Mouse (Mus musculus): Measurements from ENCODE around the gene Ush2a. TPM values are rescaled to one million over a fixed set of nuclear protein-coding genes. Genes with fewer than 3 reads are reported as not detected.
A peak's percentile ranks its signal among the peaks of the same experiment; 100 is the strongest.

The Ush2a gene
- total RNA-seq, 4 experiments from 2014 or later = 0.14 to 0.61 (median 0.26) TPM

DNA sequence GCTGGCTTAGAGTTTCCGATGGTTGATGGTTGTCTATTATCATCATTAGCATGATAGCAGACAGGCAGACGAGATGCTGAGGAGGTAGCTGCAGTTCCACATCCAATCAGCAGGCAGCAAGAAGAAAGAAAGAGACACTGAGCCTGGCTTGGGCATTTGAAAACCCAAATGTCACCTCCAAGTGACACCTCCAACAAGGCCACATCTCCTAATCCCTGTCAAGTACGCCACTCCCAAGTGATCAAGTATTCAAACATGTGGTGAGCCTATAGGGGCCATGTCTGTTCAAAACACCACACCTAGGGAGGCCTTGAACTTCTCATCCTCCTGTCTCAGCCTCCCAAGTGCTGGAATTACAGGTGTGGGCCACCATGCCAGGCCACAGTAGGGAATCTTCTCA, 501.9 kb downstream of the Ush2a start:
- no peak for DNase-seq (ENCODE audit: low spot score in 2 of 2)

DNA sequence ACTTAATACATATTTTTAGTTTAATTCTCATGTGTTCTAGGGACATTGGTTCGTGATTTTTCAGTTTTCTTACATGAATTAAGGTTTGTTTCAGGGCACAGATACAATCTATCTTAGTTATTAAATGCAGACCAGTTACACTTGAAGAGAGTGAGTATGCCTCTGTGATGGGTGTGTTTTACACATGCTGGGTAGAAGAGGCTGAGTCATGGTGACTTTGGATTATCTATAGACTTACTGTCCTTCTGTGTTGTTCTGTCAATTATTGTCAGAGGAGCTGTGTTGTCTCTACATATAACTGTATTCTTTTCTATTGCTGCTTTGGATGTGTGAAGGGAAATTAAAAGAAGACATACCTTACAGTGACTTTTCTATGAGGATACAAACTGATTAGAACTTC, 509.0 kb downstream of the Ush2a start:
- no peak for DNase-seq (ENCODE audit: low spot score in 2 of 2)

DNA sequence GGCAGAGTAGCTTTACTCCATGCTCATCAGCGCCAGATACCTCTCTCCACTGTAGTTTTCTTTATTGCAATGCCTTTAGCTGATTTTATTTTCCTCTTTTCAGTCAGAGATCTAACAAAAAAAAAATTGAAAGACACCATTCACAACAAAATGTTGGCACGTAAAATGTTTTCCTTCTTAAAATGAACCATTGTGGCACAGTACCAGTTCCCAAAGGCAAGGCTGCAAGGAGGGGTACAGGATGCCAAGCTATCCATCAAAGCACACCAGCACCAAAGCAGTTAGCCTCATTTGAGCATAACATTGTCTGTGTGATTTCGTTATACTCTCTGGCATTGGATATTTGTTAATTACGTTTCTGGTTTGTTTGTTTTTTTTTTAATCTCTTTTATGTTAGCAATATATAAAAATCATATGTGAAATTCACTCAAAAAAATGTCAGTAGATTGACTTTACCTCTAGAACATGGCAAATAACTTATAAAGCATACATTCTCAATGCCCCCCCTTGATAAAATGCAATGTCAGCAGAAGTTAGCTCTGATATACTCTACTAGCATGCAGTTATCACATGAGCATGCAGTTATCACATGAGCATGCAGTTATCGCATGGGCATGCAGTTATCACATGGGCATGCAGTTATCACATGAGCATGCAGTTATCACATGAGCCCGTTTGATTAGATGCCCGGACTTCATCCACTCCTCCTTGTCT, 510.9 kb downstream of the Ush2a start:
- DNase-seq (ENCODE audit: low spot score in 2 of 2) = no peak

DNA sequence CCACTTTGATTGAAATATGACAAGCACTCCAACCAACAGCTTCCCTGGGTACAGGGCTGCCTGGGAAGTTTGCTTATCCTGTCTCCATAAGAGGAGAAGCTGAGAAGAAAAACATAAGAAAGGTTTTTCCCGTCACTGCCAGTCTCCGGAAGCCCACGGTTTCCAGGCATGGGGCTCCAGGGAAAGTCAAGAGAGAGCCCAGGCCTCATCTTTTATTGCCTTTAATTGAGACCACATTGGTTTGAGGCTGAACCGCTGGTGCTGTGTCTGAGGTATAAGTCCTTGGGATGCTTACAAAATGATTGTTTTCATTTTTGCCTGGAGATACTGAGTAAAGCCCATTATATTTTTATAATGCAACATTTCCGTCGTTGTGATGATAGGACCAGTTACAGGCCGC, 511.8 kb downstream of the Ush2a start:
- DNase-seq (ENCODE audit: low spot score in 2 of 2) = no peak

DNA sequence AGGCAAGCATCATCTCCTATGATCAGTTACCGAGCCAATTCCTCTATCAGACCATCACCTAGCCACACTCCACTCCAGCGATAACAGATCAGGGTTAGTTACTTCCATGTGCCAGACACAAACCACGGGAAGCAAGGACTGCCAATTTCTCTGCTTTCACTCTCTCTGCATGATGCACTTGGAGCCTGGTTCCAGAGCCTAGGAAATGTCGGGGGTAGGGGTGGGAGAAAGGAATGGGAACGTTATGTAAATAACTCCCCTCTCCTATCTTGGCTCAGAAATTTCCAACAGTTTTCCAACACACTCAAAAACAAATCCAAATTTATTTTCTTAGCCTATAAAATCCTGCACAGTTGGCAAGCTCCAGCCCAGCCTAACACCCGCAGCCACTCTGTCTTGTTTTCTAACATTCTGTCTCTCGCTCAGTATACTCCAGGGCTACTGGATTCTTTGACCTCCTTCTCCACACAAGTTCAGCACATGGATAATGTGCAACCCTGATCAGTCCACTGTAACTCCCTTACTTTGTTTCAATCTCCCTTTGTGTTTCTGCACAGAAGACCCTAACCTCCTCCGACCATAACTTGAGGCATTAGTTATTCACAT, 515.8 kb downstream of the Ush2a start:
- DNase-seq (ENCODE audit: low spot score in 2 of 2) = no peak

DNA sequence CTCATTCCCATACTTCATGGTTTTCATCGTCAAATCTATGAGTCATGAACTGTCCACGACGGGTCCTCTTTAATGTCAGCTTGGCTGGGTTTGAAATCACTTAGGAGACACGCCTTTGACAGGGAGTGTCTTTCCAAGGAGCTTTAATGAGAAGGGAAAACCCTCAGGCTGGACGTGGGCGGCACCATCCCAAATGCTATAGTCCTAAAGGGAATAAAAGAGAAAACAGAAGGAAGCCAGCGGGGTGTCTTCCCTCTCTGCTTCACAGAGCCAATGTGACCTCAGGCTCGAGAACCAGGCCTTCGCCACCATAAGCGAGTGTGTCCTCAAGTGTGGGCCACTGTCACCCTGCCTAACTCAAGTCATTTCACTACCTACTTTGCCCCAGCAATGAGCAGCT, 523.2 kb downstream of the Ush2a start:
- DNase-seq (ENCODE audit: low spot score in 2 of 2) = no peak

DNA sequence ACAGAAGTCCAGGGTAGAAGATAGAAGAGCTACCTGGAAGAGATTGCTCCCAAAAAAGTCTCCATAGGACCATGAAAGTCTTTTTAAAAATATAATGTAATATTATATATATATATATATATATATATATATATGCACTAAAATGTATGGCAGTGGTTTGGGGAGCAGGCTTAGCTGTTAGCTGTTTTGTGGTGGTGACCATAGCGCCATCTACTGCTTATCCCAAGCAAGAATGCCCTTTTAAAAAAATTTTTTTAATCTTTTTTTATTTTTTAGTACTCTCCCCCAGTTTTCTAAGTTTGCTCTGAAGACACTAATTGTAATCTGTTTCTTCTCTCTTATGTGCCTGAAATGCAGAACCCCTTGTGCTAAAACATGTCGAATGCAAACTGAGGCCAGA, 543.2 kb downstream of the Ush2a start:
- no peak for DNase-seq (ENCODE audit: low spot score in 2 of 2)

DNA sequence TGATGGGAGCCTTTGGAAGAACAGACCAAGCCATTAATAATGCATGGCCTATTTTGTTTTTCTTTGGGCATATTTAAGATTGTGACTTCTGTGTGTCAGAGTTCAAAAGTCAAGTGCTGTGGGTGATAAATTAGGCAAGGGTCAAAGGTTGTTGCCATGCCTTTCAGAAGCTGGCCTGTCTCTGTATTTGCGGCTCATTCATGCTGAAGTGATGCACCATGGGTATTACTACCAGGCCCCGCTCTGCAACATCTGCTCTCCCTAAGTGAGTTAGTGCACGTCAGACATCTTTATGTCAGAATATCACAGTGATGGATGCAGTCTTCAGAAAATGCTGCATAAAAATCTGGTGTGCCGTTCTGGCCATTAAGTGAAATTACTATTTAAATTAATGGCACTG, 544.0 kb downstream of the Ush2a start:
- no peak for DNase-seq (ENCODE audit: low spot score in 2 of 2)

DNA sequence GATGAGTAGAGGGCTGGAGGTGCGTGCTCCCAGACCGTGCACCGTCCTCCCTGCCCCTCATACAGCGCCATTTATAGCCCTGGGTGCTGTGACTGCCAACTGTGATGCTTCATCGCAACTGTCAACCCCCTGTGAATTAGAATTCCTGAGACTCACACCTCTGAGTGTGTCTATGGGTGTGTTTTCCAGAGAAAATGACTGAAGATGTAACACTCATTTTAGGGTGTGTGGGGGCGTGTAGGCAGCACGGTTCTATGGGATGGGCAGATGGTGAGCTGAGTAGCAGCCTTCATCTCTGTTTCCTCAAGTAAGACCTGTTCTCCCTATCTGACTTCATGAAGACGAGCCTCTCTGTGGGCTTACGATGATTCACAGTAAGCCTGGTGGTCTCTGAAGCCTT, 548.8 kb downstream of the Ush2a start:
- peak in 1 of 2 experiments; percentile 15 for DNase-seq (ENCODE audit: low spot score in 2 of 2)

DNA sequence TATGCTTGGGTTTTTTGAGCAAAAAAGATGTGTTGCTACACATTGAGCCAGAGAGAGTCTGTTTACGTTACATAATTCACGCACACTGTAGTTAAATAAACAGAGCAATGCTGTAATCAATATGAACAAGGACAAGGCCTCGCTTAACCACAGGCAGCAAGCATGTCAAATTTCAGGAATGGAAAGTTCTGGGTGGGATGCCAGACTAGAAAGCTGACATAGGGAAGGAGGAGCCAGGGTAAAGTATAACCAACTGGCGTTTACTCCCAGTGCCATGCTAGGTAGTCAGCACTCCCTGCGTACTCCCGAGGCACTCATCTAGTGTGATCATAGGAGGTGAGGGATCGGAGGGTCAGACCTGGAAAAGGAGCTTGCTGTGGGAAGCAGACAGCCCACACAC, 553.2 kb downstream of the Ush2a start:
- DNase-seq (ENCODE audit: low spot score in 2 of 2) = no peak

DNA sequence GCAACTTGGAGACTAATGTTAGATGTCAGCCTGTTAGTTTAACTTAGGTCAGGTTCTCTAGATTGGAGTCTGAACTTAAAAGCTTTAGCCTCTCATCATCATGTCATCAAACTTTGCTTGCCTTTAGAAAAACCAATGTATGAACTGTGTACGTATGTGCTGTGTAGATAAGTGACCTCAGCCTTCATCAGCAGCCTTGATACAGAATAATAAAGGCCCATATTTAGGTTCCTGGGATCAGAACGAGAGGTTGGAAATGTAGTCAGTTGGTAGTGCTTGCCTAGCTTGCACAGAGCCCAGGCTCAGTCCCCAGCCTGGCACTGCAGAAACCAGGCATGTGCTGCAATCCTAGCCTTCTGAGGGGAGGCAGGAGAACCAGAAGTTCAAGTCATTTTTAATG, 562.4 kb downstream of the Ush2a start:
- no peak for DNase-seq (ENCODE audit: low spot score in 2 of 2)

DNA sequence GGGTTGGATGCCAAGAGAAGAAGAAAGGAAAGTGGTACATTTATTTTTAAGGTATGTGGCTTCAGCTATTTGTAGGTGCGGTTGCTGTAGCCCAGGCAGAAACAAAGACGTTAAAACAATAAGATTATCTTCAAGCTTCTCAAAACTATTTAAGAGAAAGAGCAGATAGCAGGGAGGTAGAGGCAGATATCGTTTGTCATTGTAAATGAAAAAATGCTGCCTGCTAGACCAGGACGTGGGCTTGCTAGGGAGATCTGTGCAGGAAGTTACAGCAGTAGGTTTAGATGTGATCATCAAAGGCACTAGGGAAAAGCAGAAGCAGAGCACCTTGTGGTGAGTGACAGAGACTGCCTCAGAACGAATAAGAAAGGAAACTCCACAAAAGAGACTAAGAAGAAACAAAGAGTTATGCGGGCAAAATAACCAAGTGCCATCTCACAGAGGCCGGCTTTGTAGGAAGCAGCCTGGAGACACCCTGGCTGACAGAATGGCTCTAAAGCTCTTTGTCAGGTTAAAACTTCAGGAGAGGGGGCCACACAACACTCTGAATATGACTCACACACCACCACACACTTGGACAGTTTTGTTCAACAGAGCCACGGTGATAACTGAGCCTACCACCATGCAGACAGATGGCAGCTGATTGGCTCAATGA, 563.2 kb downstream of the Ush2a start:
- DNase-seq (ENCODE audit: low spot score in 2 of 2) = no peak

DNA sequence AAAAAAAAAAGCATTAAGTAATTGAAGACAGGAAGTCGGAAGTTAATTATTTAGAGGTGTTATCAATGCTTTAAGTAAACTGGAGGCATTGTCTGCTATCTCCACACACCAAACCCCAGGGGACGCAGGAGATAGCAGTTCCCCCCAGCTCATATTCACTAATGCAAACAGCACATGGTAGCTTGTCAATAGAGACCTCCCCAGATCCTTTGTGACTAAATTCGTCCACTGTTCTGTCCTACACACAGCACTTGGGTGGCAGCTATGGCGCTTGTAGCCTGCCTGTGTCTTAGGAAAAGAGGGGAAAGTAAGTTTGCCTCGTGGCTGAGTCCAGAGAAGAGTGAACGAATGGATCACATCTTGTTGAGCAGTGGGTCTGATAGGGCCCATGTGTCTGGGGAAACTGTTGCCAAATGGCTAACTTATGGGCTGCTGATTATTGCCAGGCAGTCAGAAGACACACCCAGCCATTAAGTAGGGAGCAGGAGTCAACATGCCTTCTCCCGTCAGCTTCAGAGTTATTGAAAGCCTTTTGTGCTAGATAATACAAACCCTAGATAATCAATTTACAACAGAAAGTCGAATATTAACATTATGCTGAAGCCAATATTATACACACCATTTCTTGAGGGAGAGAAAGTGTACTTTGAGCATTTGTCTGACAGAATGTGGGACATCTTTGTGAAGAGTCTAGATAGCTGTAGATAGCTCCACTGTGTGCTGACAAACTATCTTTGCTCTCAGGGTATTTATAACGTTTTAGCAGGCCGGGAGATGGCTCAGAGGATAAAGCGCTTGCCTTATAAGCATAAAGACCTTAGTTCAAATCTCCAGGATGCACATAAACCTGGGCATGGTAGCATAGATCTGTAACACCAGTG, 568.9 kb downstream of the Ush2a start:
- no peak for DNase-seq (ENCODE audit: low spot score in 2 of 2)

DNA sequence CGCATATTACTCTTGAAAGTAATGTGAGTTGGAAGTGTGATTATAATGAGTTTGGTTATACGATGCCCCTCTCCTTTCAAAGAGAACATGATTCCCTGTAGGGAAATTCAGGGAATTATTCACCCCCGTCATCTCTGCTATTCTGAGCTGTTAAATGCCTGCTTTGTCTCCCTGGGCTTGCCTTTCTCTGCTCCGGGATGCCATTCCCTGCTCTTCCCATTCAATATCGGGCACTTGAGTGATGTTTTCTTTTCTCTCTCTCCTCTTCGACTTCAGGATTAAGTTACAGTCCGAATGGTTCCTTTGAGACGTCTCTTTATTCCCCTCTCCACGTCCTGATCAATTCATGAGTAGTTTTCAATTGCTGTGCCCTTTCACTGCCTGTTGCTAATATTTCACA, 572.1 kb downstream of the Ush2a start:
- DNase-seq (ENCODE audit: low spot score in 2 of 2) = no peak

DNA sequence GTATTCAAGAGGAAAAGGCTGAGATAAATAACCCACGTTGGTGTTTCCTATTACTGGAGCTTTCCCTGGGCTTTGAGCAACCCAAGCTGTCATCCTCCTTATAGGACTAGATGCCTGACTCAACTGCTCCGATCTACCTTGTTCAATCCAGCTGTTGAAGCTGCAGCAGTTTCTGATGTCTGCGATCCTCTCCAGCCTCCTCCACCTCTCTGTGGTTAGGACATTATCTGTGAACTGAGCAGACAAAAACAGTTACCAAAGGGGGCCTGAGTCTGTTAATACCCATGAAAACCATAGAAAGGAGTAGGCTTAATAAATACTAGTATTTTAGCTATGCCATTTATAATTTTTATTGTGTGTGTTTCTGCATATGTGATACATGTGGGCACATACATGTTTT, 572.9 kb downstream of the Ush2a start:
- no peak for DNase-seq (ENCODE audit: low spot score in 2 of 2)

DNA sequence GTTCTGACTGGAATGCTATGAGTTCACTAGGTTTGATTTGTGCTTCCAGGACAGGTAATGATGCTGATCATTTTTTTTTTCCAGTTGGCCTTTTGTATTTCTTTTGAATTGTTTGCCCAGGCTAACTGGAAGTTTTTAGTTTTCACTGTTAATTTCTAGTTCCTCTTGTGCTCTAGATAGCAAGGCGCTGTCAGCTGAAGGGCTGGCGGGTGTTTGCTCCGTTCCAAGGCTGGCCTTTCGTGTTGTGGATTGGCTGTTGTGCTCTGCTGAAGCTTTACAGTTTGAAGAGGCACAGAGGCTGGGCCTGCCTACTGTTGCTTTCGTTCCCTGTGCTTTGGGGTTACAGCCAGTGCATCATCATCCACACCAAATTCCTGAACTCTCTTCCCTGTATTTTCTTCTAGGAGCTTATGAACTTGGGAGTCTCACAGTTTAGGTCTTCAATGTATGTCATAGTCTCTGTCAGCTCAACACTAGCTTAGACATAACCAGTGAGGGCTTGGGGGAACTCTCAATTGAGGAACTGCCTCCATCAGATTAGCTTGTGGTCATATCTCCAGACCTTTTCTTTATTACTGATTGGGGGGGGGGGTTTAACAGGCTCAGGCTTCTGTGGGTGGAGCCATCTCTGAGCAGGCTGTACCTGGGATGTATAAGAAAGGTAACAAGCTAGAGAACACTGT, 575.9 kb downstream of the Ush2a start:
- DNase-seq (ENCODE audit: low spot score in 2 of 2) = no peak

DNA sequence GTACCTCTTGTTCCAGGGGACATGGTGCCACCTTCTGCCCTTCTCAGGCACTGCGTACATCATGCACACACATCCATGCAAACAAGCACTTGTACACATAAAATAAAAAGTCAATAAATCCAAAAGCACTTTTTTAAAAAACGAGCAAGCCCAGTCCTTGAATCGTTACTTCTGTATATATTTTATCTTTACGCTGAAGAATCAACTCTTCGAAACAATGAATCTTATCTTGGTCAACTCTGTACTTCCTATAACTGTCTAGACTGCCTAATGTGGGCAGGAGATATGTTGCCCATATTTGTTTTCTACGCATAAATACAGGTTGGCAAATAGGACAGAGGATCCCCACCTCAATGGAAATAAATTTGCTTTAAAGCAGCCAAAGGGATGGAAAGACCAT, 585.4 kb downstream of the Ush2a start:
- DNase-seq (ENCODE audit: low spot score in 2 of 2) = no peak

DNA sequence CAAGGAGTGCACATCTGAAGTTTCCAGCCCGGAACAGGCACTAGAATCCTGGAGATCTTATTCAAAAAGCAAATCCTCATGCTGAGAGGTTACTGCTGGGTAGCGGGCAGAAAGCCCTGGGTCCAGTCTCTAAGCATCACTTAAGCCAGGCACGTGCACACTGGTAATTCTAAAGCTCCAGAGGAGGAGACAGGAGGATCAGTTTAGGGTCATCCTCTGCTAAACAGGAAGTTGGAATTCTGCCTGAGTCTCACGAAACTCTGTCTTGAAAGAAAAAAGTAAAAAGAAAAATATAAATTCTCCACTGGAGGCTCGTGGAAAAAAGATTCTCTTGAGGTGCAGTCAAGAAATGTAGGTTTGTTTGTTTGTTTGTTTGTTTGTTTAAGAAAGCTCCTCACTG, 591.0 kb downstream of the Ush2a start:
- DNase-seq (ENCODE audit: low spot score in 2 of 2) = no peak

DNA sequence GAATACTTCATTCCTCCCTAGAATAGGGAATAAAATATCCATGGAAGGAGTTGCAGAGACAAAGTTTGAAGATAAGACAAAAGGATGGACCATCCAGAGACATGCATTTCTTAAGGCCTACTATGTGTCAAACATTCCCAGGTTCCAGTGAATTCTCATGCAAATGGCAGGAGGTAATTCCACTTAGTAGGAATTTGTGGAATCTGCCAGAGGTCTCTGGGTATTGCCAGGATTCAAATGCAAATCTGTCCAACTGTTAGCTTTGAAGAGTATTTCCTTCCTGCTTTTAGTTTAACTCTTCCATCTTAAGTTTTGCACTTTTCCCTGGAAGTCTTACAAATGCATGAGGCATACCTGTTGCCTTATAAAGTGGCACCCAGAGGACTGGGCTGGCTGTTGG, 592.4 kb downstream of the Ush2a start:
- no peak for DNase-seq (ENCODE audit: low spot score in 2 of 2)

DNA sequence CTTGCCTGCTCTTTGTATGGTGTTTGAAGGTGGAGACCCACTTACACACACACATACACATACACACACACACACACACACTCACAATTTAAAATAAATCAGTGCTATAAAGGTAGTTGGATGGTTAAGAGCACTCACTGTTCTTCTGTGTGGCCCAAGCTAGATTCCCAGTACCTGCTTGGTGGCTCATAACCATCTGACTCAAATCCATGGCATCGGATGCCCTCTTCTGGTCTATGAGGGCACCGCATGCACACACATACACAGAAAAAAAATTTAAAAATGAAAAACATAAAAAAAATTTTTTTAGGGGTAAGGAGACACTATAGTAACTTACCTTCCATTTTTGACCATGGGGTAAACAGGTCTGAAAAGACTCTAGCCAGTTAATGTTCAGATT, 593.2 kb downstream of the Ush2a start:
- no peak for DNase-seq (ENCODE audit: low spot score in 2 of 2)

DNA sequence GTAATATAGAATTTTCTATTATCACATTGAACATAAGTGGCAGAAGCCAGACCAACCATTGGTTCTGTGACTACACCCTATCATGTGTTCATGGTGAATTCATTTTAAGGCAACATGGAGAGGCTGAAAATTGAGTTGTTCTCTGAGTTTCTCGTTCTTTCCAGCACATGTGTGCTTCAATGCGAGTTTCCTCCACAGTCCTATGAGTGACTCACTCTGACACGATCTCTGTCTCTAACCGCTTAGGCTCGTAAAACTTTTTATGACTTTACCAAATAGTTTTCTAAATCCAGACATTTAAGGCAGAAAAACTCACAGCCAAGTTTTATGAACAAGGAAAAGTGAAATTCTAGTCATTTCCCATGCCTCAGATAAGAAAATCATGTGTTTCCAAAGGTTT, 597.9 kb downstream of the Ush2a start:
- DNase-seq (ENCODE audit: low spot score in 2 of 2) = no peak
